39 mouse cellular contexts compared by ENCODE assay signal in genomic region chr2:107117564-107117963, GRCm38 (mm10). TPM values are rescaled to one million over a fixed set of nuclear protein-coding genes. Genes with fewer than 3 reads are reported as not detected.
DNase-seq lines count a peak whose midpoint lies in the region; ATAC-seq and TF ChIP-seq lines count a peak whose summit lies in the region.
"Had no signal": no experiment of that assay in that cellular context is flagged by ENCODE, and none has a peak within 500 bp of the region (broad histone marks: within the 10 kb centered on the region; RNA-seq: fewer than 3 reads in every experiment).

No protein-coding gene starts in this region.

- WGBS in forebrain, postnatal 0 days = 85% methylated on average over 6 of the region's 6 CpGs
- 94% methylated on average over 6 of the region's 6 CpGs for WGBS in forebrain, embryonic 13.5 days

- H3K4me3 ChIP-seq in forebrain, postnatal 0 days (ENCODE audit: low read depth, low read length) = no peak overlapping the region
- H3K4me3 ChIP-seq in forebrain, embryonic 13.5 days = no peak overlapping the region
- H3K4me3 ChIP-seq: hindbrain, embryonic 12.5 days; liver, embryonic 12.5 days; neural tube, embryonic 12.5 days had no signal

- no peak for TF ChIP-seq CTCF in forebrain, postnatal 0 days (IDR thresholded peaks at IDR 0.05; ENCODE audit: low read depth)

- no peaks in the 10 kb centered on the region for H3K9me3 ChIP-seq in forebrain, postnatal 0 days (ENCODE audit: low read length)
- no peaks in the 10 kb centered on the region for H3K9me3 ChIP-seq in forebrain, embryonic 13.5 days (replicated peaks)
- H3K9me3 ChIP-seq: G1E; hindbrain, embryonic 12.5 days; liver, embryonic 12.5 days; neural tube, embryonic 12.5 days had no signal

- DNase-seq in forebrain, postnatal 0 days = peak; percentile 2
- DNase-seq in layer of hippocampus, adult 8-10 months (ENCODE audit: low spot score in 2 of 2) = peak; percentile 3 to 21
- DNase-seq in layer of hippocampus, postnatal 25 days (ENCODE audit: extremely low spot score in 1 of 2, low spot score in 1 of 2) = no peak
- peak; percentile 8 to 14 for DNase-seq in right cerebral cortex, adult 2 months (ENCODE audit: low spot score in 2 of 2)
- no peak for DNase-seq in right cerebral cortex, postnatal 36 days (ENCODE audit: low spot score in 2 of 2)
- DNase-seq: adrenal gland, postnatal 10 days; cerebellum, adult 11 months; cerebellum, adult 9-10 months; cerebellum, postnatal 36 days; gastrocnemius, postnatal 14 days; heart, adult 11 months; heart, postnatal 36 days; kidney, adult 9 months; kidney, postnatal 10 days; liver, postnatal 0 days; lung, postnatal 36 days; thymus, adult 2 months; thymus, postnatal 36 days had no signal

- H3K36me3 ChIP-seq in forebrain, postnatal 0 days (ENCODE audit: insufficient read depth) = no peaks in the 10 kb centered on the region
- H3K36me3 ChIP-seq in forebrain, embryonic 13.5 days (ENCODE audit: poor library complexity, severe bottlenecking) = no peaks in the 10 kb centered on the region
- H3K36me3 ChIP-seq: G1E; hindbrain, embryonic 12.5 days; liver, embryonic 12.5 days; neural tube, embryonic 12.5 days had no signal

- H3K4me1 ChIP-seq in forebrain, postnatal 0 days (ENCODE audit: insufficient read depth) = no peaks in the 10 kb centered on the region
- no peaks in the 10 kb centered on the region for H3K4me1 ChIP-seq in forebrain, embryonic 13.5 days
- H3K4me1 ChIP-seq: hindbrain, embryonic 12.5 days; liver, embryonic 12.5 days; neural tube, embryonic 12.5 days had no signal

- no peak overlapping the region for H3K27ac ChIP-seq in forebrain, postnatal 0 days (ENCODE audit: low read depth, low read length)
- no peak overlapping the region for H3K27ac ChIP-seq in forebrain, embryonic 13.5 days
- H3K27ac ChIP-seq: hindbrain, embryonic 12.5 days; liver, embryonic 12.5 days; neural tube, embryonic 12.5 days; stomach, postnatal 0 days had no signal

- no peak overlapping the region for H3K4me2 ChIP-seq in forebrain, postnatal 0 days (ENCODE audit: low read depth)
- no peak overlapping the region for H3K4me2 ChIP-seq in forebrain, embryonic 13.5 days
- H3K4me2 ChIP-seq: heart, embryonic 11.5 days; hindbrain, embryonic 12.5 days; liver, embryonic 12.5 days; midbrain, embryonic 11.5 days; neural tube, embryonic 12.5 days had no signal

- H3K9ac ChIP-seq in forebrain, postnatal 0 days = no peak overlapping the region
- no peak overlapping the region for H3K9ac ChIP-seq in forebrain, embryonic 13.5 days
- H3K9ac ChIP-seq: hindbrain, embryonic 12.5 days; liver, embryonic 12.5 days; liver, postnatal 0 days; neural tube, embryonic 12.5 days had no signal

- H3K27me3 ChIP-seq in forebrain, postnatal 0 days (ENCODE audit: insufficient read depth, low read length) = no peaks in the 10 kb centered on the region
- H3K27me3 ChIP-seq in forebrain, embryonic 13.5 days = no peaks in the 10 kb centered on the region
- H3K27me3 ChIP-seq: hindbrain, embryonic 12.5 days; liver, embryonic 12.5 days; neural tube, embryonic 12.5 days; Patski had no signal

- peak; percentile 59 for ATAC-seq in forebrain, postnatal 0 days
- ATAC-seq in forebrain, embryonic 13.5 days = no peak
- ATAC-seq in inflammation-experienced regulatory T-cells, adult 6 months = no peak
- no peak for ATAC-seq in granulocyte monocyte progenitor cell, adult 5-6 weeks (replicated peaks; ENCODE audit: poor library complexity, severe bottlenecking)
- ATAC-seq: forebrain, embryonic 14.5 days; intestine, postnatal 0 days; liver, embryonic 12.5 days; liver, postnatal 0 days; midbrain, embryonic 16.5 days; Patski had no signal

RNA-seq across cellular contexts. Expression of gene Fshb, which starts 58.1 kb away (rescaled TPM):
- not detected in 2 replicates for total RNA-seq in forebrain, postnatal 0 days (2014; rRNA removed)
- polyA plus RNA-seq in forebrain, postnatal 0 days (2015; fragmentation: Nextera tagmentation; extraction: Ambion mirVana) = not detected in 2 replicates
- polyA plus RNA-seq in forebrain, embryonic 13.5 days (2015; fragmentation: Nextera tagmentation; extraction: Ambion mirVana) = not detected in 2 replicates
- not detected for total RNA-seq in layer of hippocampus, adult 8-10 months (2022)
- total RNA-seq in layer of hippocampus, postnatal 25 days (2021) = not detected
- polyA plus RNA-seq in inflammation-experienced regulatory T-cells, adult 6 months (2017; shearing (Covaris generic)) = not detected
- not detected in 2 replicates for total RNA-seq in granulocyte monocyte progenitor cell, adult 5-6 weeks (2014; fragmentation: Nextera tagmentation)
- not detected in 2 replicates for total RNA-seq in granulocyte monocyte progenitor cell, adult 5-6 weeks (2017)
- total RNA-seq: adrenal gland, postnatal 10 days; G1E; gastrocnemius, postnatal 14 days; heart, postnatal 36 days; megakaryocyte, adult 5-6 weeks had no signal
- polyA plus RNA-seq: embryonic facial prominence, embryonic 11.5 days; forebrain, embryonic 14.5 days; G1E; heart, embryonic 11.5 days; heart, embryonic 16.5 days; intestine, postnatal 0 days; large intestine, adult 2 months; limb, embryonic 14.5 days; liver, embryonic 12.5 days; liver, postnatal 0 days; lung, embryonic 16.5 days; midbrain, embryonic 11.5 days; midbrain, embryonic 16.5 days; neural tube, embryonic 12.5 days; Patski; spleen, adult 2 months; stomach, postnatal 0 days; thymus, adult 2 months had no signal

Comparison
In these comparisons a context has a peak if more than half of its experiments do, and no peak if none do; other contexts are left out.
1. DNase-seq: peak in forebrain, postnatal 0 days (single experiment), layer of hippocampus, adult 8-10 months (2 of 2) and right cerebral cortex, adult 2 months (2 of 2); none in layer of hippocampus, postnatal 25 days (0 of 2) and right cerebral cortex, postnatal 36 days (0 of 2).